Mouse (Mus musculus): ENCODE results near the gene Slfn8. TPM values are rescaled to one million over a fixed set of nuclear protein-coding genes. Genes with fewer than 3 reads are reported as not detected.

Gene Slfn8
- polyA plus RNA-seq, 1 experiment: not detected

GRCm38 (mm10) chr11:83063941-83064349 lies 43.3 kb upstream of the Slfn8 start:
- Histone ChIP-seq H3K79me2 (ENCODE audit: control insufficient read depth, insufficient read depth) (no peaks in the 10 kb centered on the region), H3K79me3 (ENCODE audit: low read depth) (no peaks in the 10 kb centered on the region), H3K36me3 (ENCODE audit: control insufficient read depth, insufficient read depth) (no peaks in the 10 kb centered on the region), H3K4me3 (ENCODE audit: insufficient read depth, poor library complexity, severe bottlenecking) (no peak overlapping the region), H3K27me3 (ENCODE audit: control insufficient read depth, insufficient read depth, insufficient read length) (no peaks in the 10 kb centered on the region), H3ac (ENCODE audit: control insufficient read depth, insufficient read length, low read depth) (no peak overlapping the region)
- no peak for TF ChIP-seq MYOD1 (IDR thresholded peaks at IDR 0.05; ENCODE audit: control insufficient read depth, insufficient read length, low read depth)

GRCm38 (mm10) chr11:83063126-83063525 lies 42.5 kb upstream of the Slfn8 start:
- Histone ChIP-seq H3K79me2 (ENCODE audit: control insufficient read depth, insufficient read depth) (no peaks in the 10 kb centered on the region), H3K27me3 (ENCODE audit: control insufficient read depth, insufficient read depth, insufficient read length) (no peaks in the 10 kb centered on the region), H3K79me3 (ENCODE audit: low read depth) (no peaks in the 10 kb centered on the region), H3ac (ENCODE audit: control insufficient read depth, insufficient read length, low read depth) (no peak overlapping the region), H3K4me3 (ENCODE audit: insufficient read depth, poor library complexity, severe bottlenecking) (no peak overlapping the region), H3K36me3 (ENCODE audit: control insufficient read depth, insufficient read depth) (no peaks in the 10 kb centered on the region)
- TF ChIP-seq MYOG (IDR thresholded peaks at IDR 0.05; ENCODE audit: control insufficient read depth, extremely low read depth, insufficient read length): no peak
- no peak for TF ChIP-seq FOSL1 (IDR thresholded peaks at IDR 0.05; ENCODE audit: insufficient read depth, low read length, poor library complexity, severe bottlenecking)
- no peak for TF ChIP-seq CEBPB (IDR thresholded peaks at IDR 0.05; ENCODE audit: low read depth)

GRCm38 (mm10) chr11:83061806-83062205 lies 41.2 kb upstream of the Slfn8 start:
- Histone ChIP-seq H3K27me3 (ENCODE audit: control insufficient read depth, insufficient read depth, insufficient read length) (no peaks in the 10 kb centered on the region), H3K79me3 (ENCODE audit: low read depth) (no peaks in the 10 kb centered on the region), H3K36me3 (ENCODE audit: control insufficient read depth, insufficient read depth) (no peaks in the 10 kb centered on the region), H3K79me2 (ENCODE audit: control insufficient read depth, insufficient read depth) (no peaks in the 10 kb centered on the region), H3K4me3 (ENCODE audit: insufficient read depth, poor library complexity, severe bottlenecking) (no peak overlapping the region), H3ac (ENCODE audit: control insufficient read depth, insufficient read length, low read depth) (no peak overlapping the region)
- no peak for TF ChIP-seq FOSL1 (IDR thresholded peaks at IDR 0.05; ENCODE audit: insufficient read depth, low read length, poor library complexity, severe bottlenecking)
- no peak for TF ChIP-seq CEBPB (IDR thresholded peaks at IDR 0.05; ENCODE audit: low read depth)
- TF ChIP-seq USF1 (IDR thresholded peaks at IDR 0.05; ENCODE audit: low read depth): no peak
- no peak for TF ChIP-seq MAX (IDR thresholded peaks at IDR 0.05)
- no peak for TF ChIP-seq MYOD1 (IDR thresholded peaks at IDR 0.05; ENCODE audit: control insufficient read depth, insufficient read length, low read depth)
- no peak for TF ChIP-seq MYOG (IDR thresholded peaks at IDR 0.05; ENCODE audit: control insufficient read depth, extremely low read depth, insufficient read length)
- no peak for TF ChIP-seq CTCF (IDR thresholded peaks at IDR 0.05; ENCODE audit: control insufficient read depth, insufficient read depth, insufficient read length)

- no peaks in the 10 kb centered on the region for H3K79me3 ChIP-seq (ENCODE audit: low read depth)
- H3K79me2 ChIP-seq (ENCODE audit: control insufficient read depth, insufficient read depth): no peaks in the 10 kb centered on the region
- no peak overlapping the region for H3K4me3 ChIP-seq (ENCODE audit: insufficient read depth, poor library complexity, severe bottlenecking)
- no peak overlapping the region for H3ac ChIP-seq (ENCODE audit: control insufficient read depth, insufficient read length, low read depth)
- H3K36me3 ChIP-seq (ENCODE audit: control insufficient read depth, insufficient read depth): no peaks in the 10 kb centered on the region
- no peaks in the 10 kb centered on the region for H3K27me3 ChIP-seq (ENCODE audit: control insufficient read depth, insufficient read depth, insufficient read length)
- TF ChIP-seq MYOG (IDR thresholded peaks at IDR 0.05; ENCODE audit: control insufficient read depth, extremely low read depth, insufficient read length): no peak
- TF ChIP-seq MAX (IDR thresholded peaks at IDR 0.05): no peak
- TF ChIP-seq CEBPB (IDR thresholded peaks at IDR 0.05; ENCODE audit: low read depth): no peak
- no peak for TF ChIP-seq CTCF (IDR thresholded peaks at IDR 0.05; ENCODE audit: control insufficient read depth, insufficient read depth, insufficient read length)
These were observed 39.9 kb upstream of the Slfn8 start for GRCm38 (mm10) chr11:83060412-83061020.

GRCm38 (mm10) chr11:83057863-83058262 lies 37.3 kb upstream of the Slfn8 start:
- no peaks in the 10 kb centered on the region for H3K79me3 ChIP-seq (ENCODE audit: low read depth)
- H3K4me3 ChIP-seq (ENCODE audit: insufficient read depth, poor library complexity, severe bottlenecking): no peak overlapping the region
- no peaks in the 10 kb centered on the region for H3K27me3 ChIP-seq (ENCODE audit: control insufficient read depth, insufficient read depth, insufficient read length)
- H3K79me2 ChIP-seq (ENCODE audit: control insufficient read depth, insufficient read depth): no peaks in the 10 kb centered on the region
- no peak overlapping the region for H3ac ChIP-seq (ENCODE audit: control insufficient read depth, insufficient read length, low read depth)
- TF ChIP-seq MYOD1 (IDR thresholded peaks at IDR 0.05; ENCODE audit: control insufficient read depth, insufficient read length, low read depth) (no peak), MAX (IDR thresholded peaks at IDR 0.05) (no peak), MYOG (IDR thresholded peaks at IDR 0.05; ENCODE audit: control insufficient read depth, extremely low read depth, insufficient read length) (no peak), CTCF (IDR thresholded peaks at IDR 0.05; ENCODE audit: control insufficient read depth, insufficient read depth, insufficient read length) (no peak), USF1 (IDR thresholded peaks at IDR 0.05; ENCODE audit: low read depth) (no peak), CEBPB (IDR thresholded peaks at IDR 0.05; ENCODE audit: low read depth) (no peak), FOSL1 (IDR thresholded peaks at IDR 0.05; ENCODE audit: insufficient read depth, low read length, poor library complexity, severe bottlenecking) (no peak)
- H3K36me3 ChIP-seq (ENCODE audit: control insufficient read depth, insufficient read depth): no peaks in the 10 kb centered on the region

GRCm38 (mm10) chr11:83045642-83046041 lies 25.0 kb upstream of the Slfn8 start:
- H3K36me3 ChIP-seq (ENCODE audit: control insufficient read depth, insufficient read depth): no peaks in the 10 kb centered on the region
- no peak overlapping the region for H3K4me3 ChIP-seq (ENCODE audit: insufficient read depth, poor library complexity, severe bottlenecking)
- H3K79me2 ChIP-seq (ENCODE audit: control insufficient read depth, insufficient read depth): no peaks in the 10 kb centered on the region
- H3K79me3 ChIP-seq (ENCODE audit: low read depth): no peaks in the 10 kb centered on the region
- no peak for TF ChIP-seq MAX (IDR thresholded peaks at IDR 0.05)
- no peak for TF ChIP-seq MYOD1 (IDR thresholded peaks at IDR 0.05; ENCODE audit: control insufficient read depth, insufficient read length, low read depth)
- H3K27me3 ChIP-seq (ENCODE audit: control insufficient read depth, insufficient read depth, insufficient read length): no peaks in the 10 kb centered on the region
- H3ac ChIP-seq (ENCODE audit: control insufficient read depth, insufficient read length, low read depth): no peak overlapping the region
